Mouse (Mus musculus) CD4-positive, CD25-positive, alpha-beta regulatory T cell, adult 2 months (primary cell): ENCODE results near the gene Fblim1.
"Not testable (repeated sequence)": the region's sequence is repeated elsewhere in the genome, so short reads cannot be mapped to it uniquely, and the experiment has no call there.

Experiments
- DNase-seq: peaks from one replicate; pipeline ENCODE4 v3.0.0-alpha.2; 2012; ENCODE audit warnings: low read depth, low spot score

Fblim1 gene

DNA sequence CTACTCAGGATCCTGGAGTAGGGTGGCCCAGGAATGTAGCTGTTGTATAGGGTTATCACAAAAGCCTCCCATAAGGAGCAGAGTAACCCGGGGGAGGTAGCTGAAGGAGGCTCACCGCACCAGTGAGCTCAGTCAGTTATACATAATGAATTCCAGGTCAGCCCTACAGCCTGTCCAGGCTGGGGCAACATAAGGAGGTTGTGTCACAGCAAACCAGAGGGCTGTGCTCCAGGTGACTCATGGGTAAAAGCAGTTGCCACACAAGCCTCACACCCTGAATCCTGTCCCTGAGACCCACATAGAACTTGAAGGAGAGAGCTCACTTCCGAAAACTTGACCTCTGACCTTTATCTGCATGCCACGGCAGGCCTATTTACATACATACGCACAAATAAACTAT is 36.9 kb downstream of the Fblim1 start:
- no peak for DNase-seq

DNA sequence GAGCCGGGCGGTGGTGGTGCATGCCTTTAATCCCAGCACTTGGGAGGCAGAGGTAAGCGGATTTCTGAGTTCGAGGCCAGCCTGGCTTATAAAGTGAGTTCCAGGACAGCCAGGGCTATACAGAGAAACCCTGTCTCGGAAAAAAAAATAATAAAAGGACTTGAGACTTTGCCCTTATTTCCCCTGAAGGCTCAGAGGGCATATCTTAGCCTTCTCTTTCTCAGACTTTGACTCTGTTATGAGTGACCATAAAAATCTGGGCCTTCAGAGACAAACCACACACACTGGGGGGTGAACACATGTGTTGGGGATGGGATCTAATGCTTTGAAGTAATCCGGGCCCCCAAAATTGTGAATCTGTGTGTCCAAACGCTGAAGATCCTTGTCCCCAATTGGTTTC is 38.7 kb downstream of the Fblim1 start:
- DNase-seq: not testable (repeated sequence)

DNA sequence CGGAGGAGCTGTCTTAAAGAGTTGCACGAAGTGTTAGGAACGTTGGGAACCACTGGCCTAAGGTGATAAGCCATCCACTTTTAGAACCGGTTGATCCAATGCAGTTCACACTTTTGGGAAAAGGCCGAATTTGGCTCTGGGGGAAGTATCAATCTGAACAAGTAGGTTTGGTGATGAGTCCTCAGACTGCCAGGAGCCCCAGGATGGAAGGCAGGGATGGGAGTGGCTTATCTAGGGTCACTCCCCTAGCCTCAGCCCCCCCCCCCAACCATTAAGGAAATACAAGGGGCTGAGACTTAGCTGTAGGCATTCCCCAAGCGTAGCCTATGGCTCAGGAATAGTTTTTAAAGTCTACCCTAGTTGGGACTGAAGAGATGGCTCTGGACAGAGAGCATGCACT is 39.7 kb downstream of the Fblim1 start:
- DNase-seq: no peak

DNA sequence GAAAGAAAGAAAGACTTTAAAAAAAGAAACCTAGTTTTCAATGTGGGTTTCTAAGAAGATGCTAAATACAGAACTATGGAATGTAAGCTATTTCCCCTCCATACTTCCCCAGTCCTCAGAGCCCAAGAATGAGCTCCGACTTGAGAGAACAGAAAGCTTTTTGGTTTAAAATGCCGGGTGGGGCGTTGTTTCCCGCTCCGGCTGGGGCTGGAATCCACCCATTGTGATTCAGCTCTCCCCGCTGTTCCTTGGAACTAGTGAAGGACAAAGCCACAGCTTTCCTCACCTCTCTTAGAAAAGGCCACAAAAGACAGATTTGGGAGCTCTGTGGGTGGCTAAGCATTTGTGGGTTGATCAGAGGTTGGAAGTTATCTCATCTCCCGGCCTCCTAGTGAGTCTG is 40.6 kb downstream of the Fblim1 start:
- DNase-seq: no peak

DNA sequence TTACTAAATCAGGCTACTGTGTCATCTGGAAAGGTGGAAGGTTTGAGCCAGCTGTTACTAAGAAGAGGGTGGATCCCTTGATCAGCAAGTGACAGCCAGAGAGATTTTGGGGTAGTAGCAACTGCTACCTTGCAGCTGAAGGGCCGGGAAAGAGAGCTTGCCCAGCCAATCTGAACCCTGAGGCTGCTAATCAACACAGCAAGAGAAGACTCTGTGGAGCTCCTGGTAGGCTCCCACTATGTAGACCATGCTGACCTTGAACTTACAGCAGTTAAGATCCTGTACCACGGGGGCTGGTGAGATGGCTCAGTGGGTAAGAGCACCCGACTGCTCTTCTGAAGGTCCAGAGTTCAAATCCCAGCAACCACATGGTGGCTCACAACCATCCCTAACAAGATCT is 41.2 kb downstream of the Fblim1 start:
- no peak for DNase-seq

DNA sequence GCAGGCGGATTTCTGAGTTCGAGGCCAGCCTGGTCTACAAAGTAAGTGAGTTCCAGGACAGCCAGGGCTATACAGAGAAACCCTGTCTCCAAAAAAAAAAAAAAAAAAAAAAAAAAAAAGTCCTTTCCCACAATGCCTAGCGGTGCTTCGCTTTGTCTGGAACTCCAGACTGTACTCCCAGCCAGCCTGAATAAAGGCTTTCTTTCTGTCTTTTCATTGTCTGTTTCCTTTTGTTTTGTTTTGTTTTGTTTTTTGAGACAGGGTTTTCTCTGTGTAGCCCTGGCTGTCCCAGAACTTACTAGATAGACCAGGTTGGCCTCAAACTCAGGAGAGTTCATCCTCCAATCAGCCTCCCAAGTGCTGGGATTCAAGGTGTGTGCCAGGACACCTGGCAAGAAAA is 41.7 kb downstream of the Fblim1 start:
- no peak for DNase-seq

DNA sequence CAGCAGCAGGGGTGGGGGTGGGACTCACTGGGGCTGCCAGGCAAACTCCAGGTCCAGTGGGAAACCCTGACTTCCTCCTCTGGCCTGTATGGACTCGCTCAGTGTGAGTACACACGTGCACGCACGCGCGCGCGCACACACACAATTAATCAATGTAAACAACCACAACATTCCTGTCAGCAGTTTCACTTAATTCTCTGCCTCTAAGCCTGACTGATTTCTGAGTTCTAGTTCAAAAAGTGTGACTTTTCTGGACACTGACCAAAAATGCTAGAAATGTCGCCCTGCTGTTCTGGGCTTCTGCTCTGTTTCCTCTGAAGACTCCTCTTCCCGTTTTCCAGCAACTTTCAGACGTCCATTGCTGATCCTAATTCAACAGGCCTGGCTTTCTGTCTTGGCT is 43.6 kb downstream of the Fblim1 start:
- DNase-seq: no peak

DNA sequence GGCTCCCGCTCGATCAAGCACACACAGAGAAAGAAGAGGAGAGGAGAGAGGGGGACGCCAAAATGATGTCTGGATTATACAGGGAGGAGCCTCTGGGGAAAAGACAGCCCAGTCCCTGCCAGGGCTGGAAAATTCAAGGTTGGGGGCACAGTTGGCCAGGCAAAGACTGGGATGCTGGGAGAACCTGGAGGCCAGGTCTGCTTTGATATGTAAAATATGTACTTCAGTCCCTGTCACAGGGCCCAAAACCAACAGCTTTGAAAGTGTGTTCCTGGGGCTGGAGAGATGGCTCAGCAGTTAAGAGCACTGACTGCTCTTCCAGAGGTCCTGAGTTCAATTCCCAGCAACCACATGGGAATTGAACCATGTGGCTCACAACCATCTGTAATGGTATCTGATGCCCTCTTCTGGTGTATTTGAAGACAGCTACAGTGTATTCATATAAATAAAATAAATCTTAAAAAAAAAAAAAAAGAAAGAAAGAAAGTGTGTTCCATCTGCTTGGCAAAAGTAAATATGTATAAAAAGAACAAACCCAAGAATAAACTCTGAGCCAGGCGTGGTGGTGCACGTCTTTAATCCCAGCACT is 44.5 kb downstream of the Fblim1 start:
- DNase-seq: not testable (repeated sequence)

DNA sequence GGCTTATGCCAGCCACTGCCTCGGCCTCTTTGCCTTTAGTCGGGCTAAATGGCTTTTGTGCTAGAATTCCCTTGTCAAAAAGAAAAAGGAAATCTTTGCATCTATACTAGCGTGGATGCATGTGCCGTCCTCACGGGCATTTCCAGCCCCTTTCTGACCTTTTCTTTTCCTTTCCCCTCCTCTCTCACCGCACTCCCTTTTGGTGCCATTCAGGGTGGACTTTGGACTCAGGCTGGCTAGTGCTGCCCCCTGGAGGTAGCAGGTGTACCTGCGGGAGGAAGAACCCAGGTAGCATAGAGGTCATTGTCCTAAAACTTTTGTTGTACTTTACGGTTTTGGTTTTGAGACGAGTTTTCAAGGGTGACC is 46.0 kb downstream of the Fblim1 start:
- peak; percentile 90 for DNase-seq

DNA sequence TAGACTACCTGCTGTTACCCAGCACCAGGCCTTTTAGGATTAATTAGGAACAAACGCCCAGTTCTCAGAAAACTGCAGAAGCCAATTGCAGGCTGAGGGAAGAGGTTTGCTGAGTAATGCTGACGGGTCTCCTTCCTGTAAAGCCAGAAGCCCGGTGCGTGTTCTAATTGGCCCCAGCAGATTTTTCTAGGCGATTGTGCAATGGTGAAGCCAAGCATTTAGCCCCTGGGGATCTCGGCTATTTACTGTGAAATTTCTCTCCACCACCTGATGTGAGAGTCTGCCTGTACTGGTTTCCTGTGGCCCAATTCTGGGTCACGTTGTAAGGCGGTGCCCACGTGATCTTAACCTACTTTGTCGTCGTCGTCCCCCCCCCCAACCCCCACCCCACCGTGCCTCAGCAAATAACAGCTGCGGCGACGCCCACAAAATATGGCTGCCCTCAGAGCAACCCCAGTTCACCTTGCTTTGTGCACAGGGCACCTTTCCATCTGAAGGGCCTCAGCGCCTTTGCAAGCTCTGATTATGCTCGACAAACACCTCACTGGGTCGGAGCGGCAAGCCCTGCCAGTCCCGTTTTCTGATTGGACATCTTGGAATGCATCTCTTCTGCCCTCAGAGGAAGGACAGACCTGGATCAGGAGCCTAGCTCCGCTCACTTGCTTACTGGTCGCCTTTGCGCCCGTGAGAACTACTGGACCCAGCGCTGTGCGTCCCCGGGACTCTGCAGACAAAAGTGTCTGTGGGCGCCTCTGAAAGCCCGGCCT is 46.6 kb downstream of the Fblim1 start:
- peak; percentile 91 for DNase-seq

DNA sequence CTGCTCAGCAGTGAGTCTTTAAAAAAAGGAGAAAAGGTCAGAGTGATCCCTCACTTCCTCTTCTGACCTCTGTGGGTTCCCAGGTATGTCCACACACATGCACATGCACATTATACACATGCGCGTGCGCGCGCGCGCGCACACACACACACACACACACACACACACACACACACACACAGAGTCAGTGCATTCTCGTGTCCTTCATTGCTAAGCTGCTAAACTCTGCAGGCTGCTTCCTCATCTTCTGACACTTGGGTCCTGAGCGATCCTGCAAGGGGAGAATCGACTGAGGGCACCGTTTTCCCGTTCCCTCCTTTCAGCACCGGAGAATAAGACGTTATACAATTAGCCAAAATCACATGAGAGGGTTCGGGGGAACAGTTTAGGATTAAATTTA is 47.2 kb downstream of the Fblim1 start:
- DNase-seq: peak; percentile 63

DNA sequence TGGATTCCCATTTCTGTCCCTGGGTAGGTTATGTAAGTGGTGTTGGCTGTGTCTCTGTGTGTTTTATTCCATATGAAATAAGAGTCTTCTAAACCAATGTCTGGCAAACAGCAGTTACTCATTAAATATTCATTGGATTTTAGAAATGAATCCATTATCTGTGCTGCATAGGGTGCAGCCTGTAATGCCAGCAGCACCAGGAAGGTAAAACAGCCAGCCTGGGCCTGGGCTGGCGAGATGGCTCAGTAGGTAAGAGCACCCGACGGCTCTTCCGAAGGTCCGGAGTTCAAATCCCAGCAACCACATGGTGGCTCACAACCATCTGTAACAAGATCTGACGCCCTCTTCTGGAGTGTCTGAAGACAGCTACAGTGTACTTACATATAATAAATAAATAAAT is 49.7 kb downstream of the Fblim1 start:
- not testable (repeated sequence) for DNase-seq

DNA sequence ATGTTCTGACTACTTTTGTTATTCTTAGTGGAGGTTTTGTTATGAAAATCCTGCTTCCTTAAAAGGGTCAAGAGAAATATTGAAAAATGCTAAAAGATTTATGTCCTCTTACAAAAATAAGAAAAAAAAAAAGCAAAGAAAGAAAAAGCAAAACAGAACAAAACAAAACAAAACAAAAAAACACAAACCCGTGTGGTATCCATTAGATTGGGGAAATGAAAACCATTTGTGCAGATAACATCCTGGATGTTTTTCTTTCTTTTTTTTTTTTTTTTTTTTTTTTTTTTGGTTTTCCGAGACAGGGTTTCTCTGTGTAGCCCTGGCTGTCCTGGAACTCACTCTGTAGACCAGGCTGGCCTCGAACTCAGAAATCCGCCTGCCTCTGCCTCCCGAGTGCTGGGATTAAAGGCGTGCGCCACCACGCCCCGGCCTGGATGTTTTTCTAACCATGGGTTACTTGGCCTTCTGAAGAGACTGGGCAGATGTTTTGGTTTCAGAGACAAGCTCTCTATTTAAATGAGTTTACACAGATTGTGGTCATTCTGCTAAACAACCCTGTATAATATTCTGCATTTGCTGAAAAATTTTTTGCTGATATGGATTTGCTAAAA is 51.5 kb downstream of the Fblim1 start:
- not testable (repeated sequence) for DNase-seq

DNA sequence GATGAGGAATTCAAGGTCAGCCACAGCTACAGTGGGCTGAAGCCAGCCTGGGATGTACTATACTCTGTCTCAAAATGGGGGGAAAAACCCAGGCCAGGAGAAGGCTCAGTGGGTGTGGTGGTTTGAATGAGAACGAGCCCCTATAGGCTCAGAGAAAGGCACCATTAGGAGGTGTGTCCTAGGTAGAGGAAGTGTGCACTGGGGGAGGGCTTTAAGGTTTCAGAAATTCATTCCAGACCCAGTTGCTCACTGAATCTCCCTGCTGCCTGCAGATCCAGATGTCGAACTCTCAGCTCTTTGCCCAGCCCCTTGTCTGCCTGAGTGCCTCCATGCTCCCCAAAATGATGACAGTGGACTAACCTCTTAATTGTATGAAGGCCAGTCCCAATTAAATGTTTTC is 53.4 kb downstream of the Fblim1 start:
- peak; percentile 66 for DNase-seq

DNA sequence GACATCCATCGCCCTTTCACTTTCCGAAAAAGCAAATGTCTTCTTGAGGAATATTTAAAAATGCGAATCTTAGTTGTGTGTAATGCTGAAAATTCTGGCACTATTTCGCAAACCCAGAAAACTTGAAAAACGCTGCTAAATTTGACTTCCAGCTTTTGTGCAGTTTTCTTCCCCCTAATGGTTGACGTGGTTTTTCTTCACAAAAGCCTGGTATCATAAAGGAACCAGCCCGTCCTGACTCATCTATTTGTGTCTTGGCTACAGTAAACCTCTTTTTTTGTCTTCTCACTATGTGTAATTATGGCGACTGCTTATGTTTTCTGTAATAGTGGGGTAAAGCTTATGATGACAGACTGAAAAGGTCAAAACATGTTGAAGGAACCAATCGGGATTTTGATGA is 58.6 kb downstream of the Fblim1 start:
- DNase-seq: peak; percentile 38

DNA sequence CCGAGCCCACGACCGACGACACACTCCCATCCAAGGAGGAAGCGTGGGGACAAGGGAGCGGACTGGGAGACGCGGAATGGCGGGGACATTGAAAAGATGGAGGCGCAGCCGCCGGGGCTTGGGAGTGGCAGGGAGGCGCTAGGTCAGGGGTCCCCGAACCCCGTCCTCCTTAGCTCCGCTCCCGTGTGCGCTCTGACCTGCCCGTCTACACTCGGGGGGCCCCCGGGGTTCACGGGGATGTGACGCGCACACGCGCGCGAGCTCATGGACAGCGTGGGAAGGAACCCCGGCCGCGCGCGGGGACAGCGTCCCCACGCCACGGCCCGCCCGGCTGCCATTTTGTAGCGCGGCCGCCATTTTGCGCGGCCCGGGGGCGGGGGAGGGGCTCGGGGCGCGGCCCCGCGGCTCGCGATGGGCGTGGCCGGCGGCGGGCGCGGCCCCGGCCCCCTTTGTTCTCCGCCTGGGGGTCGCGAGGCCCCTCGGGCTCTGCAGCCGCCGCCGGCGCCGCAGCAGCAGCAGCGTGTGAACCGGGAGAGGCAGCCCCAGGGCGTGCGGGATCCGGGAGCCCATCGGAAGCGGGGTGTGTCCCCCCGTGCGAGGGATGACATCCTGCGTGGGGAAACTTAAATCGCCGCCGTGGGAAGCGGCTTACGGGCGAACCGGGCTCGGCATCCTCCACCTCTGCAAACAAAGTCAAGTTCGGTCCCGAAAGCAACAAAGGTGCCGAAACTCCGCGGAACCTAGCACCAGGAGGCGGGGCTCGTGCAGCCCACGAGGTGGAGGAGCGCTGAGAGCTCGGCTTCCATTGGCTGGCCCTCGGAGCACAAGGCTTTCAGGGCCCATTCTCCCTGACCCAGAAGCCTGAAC is 59.3 kb downstream of the Fblim1 start:
- peak; percentile 92 for DNase-seq

DNA sequence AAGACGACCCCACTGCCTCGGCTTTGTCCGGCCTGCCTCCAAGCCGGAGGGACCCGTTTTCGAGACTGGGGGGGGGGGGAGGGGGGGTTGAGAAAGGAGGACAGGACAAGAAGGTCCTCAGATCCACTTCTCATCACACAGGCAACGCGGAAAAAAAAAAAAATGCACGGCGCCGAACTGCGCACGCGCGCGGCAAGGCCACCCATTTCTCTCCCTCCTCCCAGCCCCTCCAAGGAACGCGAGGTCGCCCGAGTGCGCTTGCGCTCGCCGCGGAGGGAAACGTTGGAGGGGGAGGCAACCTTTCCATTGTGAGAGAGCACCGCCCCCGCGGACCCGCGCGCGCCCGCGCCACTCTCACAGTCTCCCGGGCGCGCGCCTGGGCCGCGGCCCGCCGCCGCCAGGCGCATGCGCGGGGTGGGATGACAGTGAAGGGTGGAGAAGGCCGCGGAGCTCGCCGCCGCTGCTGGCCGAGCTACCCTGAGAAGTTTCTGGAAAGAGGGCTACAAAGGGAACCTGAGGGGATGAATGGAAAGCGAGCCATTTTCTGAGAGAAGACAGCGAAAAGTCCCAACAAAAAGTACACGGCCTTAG is 60.1 kb downstream of the Fblim1 start:
- DNase-seq: peak; percentile 100

DNA sequence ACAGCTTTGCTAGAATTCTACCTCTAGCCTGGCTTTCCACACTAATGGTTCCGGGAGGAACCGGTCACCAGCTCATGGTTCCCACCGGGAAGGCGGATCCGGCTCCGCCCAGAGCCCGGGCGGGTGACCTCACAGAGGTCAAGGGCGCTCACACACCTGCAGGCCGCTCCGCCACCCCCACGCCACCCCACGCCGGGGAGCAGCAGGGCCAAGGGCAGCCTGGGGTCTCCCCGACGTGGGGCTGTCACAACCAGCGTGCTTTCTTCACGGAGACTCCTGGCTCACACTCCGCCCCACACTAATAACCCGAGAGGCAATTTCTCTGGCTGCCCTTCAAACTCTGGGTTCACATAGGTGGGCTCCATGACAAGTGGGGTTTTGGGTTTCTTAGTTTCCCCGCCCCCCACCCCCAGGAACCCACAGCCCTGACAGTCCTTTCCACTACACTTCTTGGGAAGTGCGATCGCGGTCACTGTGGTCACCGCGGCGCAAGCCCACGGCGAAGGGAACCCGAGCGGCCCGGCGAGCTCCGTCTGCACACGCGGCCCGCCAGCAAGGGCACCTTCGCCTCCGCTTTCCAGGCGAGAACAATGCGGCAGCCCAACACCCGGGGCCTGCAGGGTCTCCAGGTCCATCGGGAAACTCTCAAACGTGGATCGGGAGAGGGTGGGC is 60.7 kb downstream of the Fblim1 start:
- peak; percentile 51 for DNase-seq

DNA sequence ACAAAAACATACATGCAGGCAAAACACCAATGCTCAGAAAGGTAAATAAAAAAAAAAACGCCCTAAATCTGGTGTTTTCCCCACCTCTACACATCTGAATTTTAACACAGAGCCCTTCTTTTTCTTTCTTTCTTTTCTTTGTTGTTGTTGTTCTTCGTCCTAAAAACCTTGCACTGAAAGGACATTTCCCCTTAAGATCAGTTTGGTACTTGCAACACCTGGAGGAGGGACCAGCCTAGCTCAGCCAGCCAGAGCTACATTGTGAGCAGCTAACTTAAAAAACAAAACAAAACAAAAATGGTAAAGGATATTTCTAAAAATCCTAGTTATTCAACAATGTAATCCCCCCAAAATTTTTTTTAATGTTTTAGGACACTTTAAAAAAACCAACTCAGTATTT is 61.4 kb downstream of the Fblim1 start:
- peak; percentile 23 for DNase-seq

DNA sequence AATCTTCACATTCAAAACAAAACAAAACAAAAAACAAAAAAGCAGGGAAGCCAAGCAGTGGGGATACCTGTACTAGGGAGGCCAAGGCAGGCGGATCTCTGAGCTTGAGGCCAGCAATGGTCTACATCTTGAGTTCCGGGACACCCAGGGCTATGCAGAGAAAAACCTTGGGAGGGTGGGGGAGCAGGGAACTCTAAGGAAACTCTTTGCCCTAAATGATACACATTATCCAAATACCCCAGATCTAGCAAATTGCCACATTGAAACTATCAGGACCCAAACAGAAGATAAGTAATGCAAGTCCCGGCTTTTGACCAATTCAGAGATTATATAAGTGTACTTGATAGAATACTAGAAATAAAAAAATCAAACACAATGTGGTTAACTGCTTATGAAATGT is 62.3 kb downstream of the Fblim1 start:
- no peak for DNase-seq

DNA sequence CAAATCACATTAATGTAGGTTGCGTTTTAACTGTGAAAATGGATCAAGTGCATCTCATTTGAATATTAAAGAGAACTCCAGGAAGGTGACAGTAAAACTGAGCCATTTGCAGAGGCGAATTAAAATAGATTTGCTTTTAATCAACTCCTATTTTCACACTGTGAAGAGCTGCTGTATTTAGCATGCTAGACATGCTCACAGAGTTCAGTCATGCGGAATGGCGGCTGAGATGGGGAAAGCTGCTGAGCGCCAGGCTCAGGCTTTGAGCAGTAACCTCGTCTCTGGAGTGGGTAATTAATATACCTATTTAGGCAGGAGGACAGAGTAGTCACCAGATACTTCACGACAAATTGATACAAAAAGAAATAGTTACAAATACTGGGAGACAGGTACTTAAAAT is 64.0 kb downstream of the Fblim1 start:
- no peak for DNase-seq
